Mouse (Mus musculus): ENCODE results near the gene C4b.

Gene C4b

DNA sequence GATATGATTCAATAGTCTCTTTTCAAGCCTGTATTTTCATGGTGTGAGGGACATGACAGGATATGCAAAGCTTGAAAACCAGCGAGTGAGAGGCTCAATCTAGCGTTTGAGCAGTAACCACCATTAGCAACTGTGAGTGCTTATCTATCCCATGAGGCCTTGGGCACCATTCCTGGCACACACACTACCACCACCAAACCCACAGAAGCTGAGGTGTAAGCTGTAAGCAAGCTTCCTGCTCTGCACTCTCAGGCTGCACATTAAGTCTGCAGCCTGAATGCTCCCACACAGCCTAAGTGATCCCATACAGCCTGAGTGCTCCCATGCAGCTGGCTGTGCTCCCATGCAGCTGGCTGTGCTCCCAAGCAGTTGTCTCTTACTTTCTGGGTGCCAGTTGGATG lies 43.0 kb downstream of the C4b start:
- no peak for DNase-seq (ENCODE audit: low spot score in 2 of 2)

DNA sequence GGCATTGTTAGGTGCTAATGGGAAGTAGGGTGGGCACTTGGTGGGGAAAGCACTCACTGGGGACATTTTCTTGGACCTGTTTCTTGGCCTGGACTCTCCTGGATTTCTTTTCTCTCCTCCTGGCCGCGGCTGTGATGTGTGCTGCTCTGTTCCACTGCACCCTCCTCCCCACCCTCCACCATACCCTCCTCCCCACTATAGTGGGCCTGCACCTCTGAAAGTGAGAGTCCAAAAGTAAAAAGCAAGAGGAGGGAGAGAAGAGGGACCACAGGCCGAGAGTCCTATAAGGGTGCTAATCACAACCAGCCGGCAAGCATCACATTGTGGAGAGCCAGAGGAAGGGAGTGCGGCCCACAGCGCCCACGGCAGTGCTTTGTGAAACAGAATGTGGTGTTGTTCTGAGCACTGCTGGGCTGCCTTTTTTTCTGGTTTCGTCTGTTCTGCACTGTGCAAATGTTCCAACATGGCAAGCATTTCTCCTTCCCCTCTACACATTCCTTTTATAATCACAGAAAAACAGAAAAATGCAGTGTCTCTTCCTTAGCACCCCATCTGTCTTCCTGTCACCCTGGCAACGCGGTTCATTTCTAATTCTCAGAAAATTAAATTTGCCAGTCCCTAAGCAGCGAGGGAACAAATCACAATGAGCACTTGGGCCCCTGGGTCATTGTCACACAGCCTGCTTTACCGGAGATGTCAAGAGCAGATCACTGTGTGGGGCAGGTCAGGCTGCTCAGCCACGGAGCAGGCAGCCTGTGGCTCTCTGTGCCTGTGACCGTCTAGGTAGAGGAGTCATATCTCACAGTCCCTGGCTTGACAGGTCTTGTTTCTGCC lies 43.9 kb downstream of the C4b start:
- no peak for DNase-seq (ENCODE audit: low spot score in 2 of 2)

DNA sequence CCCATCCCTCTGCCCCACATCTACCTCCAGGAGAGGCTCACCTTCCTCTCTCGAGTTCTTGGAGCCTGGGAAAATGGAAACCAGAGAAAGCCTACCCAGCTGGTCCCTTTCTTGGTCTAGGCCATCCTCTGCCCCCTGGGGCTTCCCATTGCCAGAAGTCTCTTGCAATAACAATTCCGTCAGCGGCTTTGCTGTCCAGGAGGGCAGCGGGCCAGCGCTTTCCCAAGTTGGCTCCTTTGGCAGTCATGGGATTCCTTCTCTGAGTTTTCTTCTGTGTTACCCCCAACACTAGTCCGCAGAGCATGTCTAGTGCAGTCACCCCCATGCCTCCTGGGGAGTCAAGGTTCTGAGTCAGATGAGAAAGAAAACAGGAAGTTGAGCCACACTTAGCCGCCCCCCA lies 50.8 kb downstream of the C4b start:
- DNase-seq (ENCODE audit: low spot score in 2 of 2): no peak

DNA sequence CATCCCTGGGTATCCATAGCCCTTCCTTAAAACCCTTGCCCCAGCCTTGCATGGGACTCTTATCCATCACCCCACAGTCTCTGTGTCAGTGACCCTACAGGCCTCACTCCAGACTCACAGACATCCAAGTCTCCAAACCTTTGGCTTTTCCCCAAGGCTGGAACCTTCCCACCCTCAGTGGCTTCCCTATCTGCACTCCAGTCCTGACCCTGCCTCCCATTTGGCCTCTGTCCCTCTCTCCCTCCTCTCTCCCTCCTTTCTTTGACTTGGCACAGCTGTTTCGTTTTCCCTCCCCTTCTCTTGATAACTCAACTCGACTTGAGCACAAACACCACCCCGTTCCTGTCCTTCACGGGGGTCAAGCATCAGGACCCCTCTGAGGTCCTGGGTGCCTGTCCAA lies 53.2 kb downstream of the C4b start:
- DNase-seq (ENCODE audit: low spot score in 2 of 2): no peak

DNA sequence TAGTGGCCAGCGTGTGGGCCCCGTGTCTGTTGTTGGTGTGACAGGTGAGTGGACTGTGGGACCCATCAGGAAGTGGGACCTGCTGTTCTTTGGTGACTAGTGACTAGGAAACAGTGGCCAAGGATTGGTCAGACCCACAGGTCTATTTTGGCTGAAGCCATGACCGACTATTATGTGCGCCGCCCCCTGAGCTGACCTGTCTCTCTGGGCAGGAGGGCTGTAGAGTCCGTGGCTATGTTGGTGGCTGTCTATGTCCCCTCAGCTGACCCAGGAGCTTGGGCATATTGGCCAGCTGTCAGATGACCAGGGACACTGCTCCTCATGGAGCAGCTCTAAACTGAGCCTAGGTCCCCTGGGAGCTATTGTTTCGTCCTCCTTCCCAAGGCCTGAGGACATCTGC lies 54.8 kb downstream of the C4b start:
- DNase-seq (ENCODE audit: low spot score in 2 of 2): no peak

DNA sequence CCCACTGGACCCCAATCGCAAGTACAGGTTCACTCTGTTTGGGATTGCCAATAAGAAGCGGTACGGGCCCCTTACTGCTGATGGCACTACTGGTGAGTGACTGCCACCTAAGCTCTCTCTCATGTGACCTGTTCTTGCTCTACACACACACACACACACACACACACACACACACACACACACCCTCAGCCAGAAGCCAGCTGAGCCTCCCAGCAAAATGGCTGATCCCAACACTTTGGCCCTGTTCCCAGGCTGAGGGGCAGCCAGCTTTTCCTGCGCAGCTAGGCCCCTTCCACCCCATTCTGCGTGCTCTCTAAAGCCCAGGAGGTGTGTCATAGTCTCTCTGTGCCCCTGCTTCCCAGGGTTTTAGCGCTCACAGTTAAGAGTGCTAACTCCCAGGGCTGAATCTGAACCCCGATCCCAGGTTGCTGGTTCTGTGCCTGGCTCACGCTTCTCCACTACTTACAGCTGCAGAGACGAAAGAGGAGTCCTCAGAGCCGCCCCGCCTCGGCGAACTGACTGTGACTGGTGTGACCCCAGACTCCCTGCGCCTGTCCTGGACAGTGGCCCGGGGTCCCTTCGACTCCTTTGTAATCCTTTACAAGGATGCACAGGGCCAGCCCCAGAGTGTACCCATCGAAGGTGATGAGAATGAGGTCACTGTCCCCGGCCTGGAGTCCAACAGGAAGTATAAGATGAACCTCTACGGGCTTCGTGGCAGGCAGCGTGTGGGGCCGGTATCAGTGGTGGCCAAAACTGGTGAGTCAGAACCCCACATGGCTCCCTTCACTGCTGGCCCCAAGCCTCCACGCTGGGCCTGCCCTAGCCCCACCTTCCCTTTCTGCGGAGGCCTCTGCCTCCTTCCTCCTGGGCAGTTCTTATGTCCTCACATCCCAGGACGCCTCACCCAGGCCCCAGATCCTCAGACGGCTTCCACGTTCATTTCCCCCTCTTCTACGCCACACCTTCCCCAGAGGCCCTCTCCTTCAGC lies 58.3 kb downstream of the C4b start:
- DNase-seq (ENCODE audit: low spot score in 2 of 2): no peak

DNA sequence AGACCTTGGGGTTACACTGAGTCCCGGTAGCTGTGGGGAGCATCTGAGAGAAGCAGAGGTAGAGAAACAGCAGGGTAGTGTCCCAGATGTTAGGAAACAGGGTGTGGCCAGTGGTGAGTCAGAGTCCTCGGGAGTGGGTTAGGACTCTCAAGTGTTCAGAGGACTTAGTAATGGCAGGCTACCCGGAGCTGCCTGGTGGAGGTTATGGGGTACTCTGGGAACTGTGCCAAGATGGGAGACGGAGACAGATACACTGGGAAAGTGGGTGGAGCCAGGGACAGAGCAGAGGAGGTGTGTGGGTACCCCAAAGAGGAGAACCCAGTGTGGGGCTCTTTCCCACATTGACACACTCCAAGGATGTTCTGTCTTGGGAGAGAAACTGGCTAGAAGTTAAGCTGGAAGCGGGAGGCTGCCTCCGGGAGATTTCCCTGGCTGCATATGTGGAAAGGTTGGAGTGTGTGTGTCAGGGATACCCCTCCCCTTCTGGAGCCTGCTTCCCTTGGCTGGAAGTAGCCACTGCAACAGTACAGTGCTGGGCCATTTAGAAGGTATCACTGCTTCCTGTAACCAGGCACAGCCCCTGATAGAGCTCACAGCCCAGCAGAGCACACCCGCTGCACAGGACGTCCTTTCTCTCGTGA lies 59.3 kb downstream of the C4b start:
- no peak for DNase-seq (ENCODE audit: low spot score in 2 of 2)

DNA sequence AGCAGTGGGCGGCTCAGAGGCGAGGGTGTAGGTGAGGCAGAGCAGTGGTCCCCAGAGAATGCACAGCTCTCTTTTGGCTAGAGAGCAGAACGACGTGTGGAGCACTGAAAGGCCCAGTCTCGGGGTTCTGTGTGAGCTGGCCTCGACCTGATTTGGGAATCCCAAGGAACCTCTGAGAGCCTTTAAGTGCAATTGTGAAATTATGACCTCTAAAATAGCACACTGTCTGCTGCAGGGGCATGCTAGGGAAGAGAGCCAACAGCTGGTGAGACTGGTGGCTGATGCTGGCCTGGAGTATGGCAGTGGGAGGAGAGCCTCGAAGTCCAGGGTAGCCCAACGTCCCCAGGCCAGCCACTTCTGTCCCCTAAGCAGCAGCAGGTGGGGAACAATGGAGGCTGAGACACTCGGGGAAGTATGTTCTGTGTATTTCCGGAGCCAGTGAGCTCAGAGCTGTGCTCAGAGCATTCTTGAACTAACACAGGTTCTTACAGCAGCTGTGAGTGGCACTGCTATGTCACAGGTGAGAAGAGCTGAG lies 59.9 kb downstream of the C4b start:
- DNase-seq (ENCODE audit: low spot score in 2 of 2): no peak

DNA sequence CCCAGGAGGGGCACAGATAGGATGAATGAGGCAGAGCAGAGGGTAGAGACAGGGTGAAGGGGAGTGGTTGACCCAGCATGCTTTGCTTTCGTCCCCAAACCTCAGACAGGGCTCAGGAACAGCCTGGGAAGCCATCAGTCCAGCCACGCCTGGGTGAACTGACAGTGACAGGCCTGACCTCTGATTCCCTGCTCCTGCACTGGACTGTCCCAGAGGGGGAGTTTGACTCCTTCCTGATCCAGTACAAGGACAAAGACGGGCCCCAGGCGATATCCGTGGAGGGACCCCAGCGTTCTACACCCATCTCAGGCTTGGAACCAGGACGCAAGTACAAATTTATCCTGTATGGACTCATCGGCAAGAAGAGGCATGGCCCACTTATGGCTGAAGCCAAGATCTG lies 60.5 kb downstream of the C4b start:
- no peak for DNase-seq (ENCODE audit: low spot score in 2 of 2)

DNA sequence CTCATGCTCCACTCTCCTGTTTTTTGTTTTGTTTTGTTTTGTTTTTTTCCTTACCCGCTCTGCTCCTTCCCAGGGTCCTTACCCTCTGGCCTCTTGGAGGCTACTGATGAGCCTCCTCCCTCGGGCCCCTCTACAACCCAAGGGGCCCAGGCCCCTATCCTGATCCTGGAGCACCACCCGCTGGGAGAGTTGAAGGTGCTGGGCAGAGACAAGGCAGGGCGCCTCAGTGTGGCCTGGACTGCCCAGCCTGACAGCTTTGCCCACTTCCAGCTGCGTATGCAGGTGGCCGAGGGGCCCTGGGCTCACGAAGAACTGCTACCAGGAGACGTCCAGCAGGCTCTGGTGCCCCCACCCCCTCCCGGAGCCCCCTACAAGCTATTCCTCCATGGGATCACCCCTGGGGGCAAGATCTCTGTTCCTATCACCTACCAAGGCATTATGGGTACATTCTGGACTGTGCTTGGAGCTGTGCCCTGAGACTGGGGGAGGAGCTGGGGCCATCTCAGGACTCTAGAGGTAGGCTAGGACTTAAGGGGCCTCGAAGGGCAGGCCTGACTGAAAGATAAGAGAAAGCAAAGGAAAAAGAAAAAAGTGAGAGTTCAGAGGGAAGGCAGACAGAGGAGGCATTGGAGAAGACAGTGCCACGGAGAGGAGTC lies 61.7 kb downstream of the C4b start:
- DNase-seq (ENCODE audit: low spot score in 2 of 2): no peak

DNA sequence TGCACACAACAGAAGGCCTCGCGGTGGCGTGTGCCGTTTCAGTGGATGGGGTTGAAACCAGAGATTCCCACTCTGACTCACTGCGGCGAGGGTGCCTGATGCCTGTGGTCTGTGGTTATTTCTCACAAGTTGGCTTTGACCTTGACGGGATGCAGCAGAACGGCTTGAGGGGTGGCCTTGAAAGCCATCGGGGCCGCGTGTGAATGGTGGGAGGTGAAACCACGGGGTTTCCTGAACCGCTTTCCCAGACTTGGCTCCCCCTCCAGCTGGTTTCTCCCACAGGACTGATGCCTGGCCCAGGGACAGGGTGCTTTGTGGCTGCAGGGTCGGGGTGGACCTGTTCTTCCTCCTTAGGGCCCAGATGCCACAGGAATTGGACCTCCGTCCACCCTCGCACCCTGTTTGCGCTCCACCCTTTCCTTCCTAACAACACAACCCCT lies 62.5 kb downstream of the C4b start:
- DNase-seq (ENCODE audit: low spot score in 2 of 2): no peak

DNA sequence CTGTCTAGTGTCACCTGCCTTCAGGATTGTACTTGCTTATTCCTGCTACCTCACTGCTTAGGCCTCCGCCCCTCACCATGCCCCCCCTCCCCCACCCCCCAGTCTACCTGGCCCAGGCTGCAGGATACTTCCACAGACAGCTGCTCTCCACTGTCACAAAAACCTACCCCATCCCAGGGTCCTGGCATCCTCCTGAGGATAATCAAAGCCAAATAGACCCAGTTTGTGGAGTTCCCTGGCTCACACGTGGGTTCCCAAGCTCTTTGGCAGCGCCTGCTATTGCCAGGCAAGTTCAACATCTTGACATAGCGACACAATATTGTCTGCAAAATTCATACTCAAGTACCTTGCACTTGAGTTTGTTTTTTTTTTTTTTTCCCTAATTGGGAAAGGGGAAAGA lies 63.1 kb downstream of the C4b start:
- DNase-seq (ENCODE audit: low spot score in 2 of 2): no peak

DNA sequence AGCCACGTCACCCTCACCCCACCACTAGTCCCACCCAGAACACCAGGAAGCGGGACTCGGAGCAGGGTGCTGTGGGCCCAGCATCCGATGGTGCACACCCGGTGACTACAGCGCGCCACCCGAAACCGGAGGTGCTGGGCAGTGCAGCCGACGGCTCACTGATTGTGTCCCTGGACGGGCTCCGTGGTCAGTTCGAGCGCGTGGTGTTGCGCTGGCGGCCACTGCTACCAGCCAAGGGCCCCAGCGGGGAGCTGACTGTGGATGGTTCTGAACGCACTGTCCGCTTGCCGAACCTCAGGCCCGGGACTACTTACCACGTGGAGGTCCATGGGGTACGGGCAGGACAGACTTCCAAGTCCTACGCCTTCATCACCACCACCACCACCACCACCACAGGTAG lies 63.5 kb downstream of the C4b start:
- no peak for DNase-seq (ENCODE audit: low spot score in 2 of 2)
